Mouse (Mus musculus): ENCODE measurements at regions not wholly inside any gene's neighbourhood (a gene's known extent, or its start where the extent isn't known, plus 50 kb on each side); places are given as distances from the start of the nearest gene placed in this dataset.

- no peaks in the 10 kb centered on the region for H3K79me2 ChIP-seq (ENCODE audit: control insufficient read depth, insufficient read depth, low read length, poor library complexity)
- no peak overlapping the region for H3K27ac ChIP-seq (ENCODE audit: control insufficient read depth, low read depth, low read length)
- no peaks in the 10 kb centered on the region for H3K9me3 ChIP-seq (replicated peaks; ENCODE audit: insufficient read depth, low read length)
- no peak for DNase-seq (ENCODE audit: low read depth, low spot score)
- no peak overlapping the region for H3K9ac ChIP-seq (ENCODE audit: control insufficient read depth, low read depth, low read length, poor library complexity, severe bottlenecking)
- H3K4me3 ChIP-seq (ENCODE audit: control insufficient read depth in 1 of 2, insufficient read depth in 1 of 2, low read depth in 2 of 2, low read length in 2 of 2), result no peak overlapping the region
- no peaks in the 10 kb centered on the region for H3K36me3 ChIP-seq (ENCODE audit: control insufficient read depth in 1 of 2, insufficient read depth in 2 of 2, low read length in 2 of 2)
- H3K4me1 ChIP-seq (ENCODE audit: control insufficient read depth in 1 of 2, insufficient read depth in 2 of 2, low read length in 2 of 2), result no peaks in the 10 kb centered on the region
- no peaks in the 10 kb centered on the region; a peak in 2 of 4 replicates for H3K27me3 ChIP-seq (ENCODE audit: control insufficient read depth in 1 of 2, insufficient read depth in 2 of 2, low read length in 2 of 2)
- TF ChIP-seq ZNF384 (IDR thresholded peaks at IDR 0.05; ENCODE audit: low read depth, low read length) (no peak), NRF1 (IDR thresholded peaks at IDR 0.05; ENCODE audit: insufficient read depth, low read depth, low read length, poor library complexity, severe bottlenecking) (no peak), NELFE (IDR thresholded peaks at IDR 0.05; ENCODE audit: low read depth, low read length) (no peak), MXI1 (IDR thresholded peaks at IDR 0.05; ENCODE audit: low read depth, low read length) (no peak), CTCF (IDR thresholded peaks at IDR 0.05 in 2 of 3, conservative IDR thresholded peaks at IDR 0.05 in 1 of 3; ENCODE audit: control insufficient read depth in 1 of 3, insufficient read depth in 1 of 3, low read depth in 2 of 3, low read length in 3 of 3, poor library complexity in 1 of 3, severe bottlenecking in 1 of 3) (no peak), RAD21 (IDR thresholded peaks at IDR 0.05; ENCODE audit: low read depth, low read length) (no peak), SMC3 (IDR thresholded peaks at IDR 0.05; ENCODE audit: low read depth, low read length) (no peak), USF1 (IDR thresholded peaks at IDR 0.05; ENCODE audit: low read depth, low read length) (no peak), CHD1 (IDR thresholded peaks at IDR 0.05; ENCODE audit: low read depth, low read length) (no peak), MAFK (IDR thresholded peaks at IDR 0.05; ENCODE audit: borderline replicate concordance, low read depth, low read length) (no peak), ETS1 (IDR thresholded peaks at IDR 0.05; ENCODE audit: low read depth, low read length) (no peak), GATA1 (IDR thresholded peaks at IDR 0.05; ENCODE audit: low read depth, low read length) (no peak), CHD2 (IDR thresholded peaks at IDR 0.05; ENCODE audit: low read length) (no peak), MYB (IDR thresholded peaks at IDR 0.05; ENCODE audit: low read depth, low read length) (no peak), ZKSCAN1 (IDR thresholded peaks at IDR 0.05; ENCODE audit: low read depth, low read length) (no peak), KAT2A (conservative IDR thresholded peaks at IDR 0.05; ENCODE audit: low read depth, low read length) (no peak)
Measured at GRCm38 (mm10) chr2:115520413-115521139, 60.9 kb upstream of the BC052040 start.

DNA sequence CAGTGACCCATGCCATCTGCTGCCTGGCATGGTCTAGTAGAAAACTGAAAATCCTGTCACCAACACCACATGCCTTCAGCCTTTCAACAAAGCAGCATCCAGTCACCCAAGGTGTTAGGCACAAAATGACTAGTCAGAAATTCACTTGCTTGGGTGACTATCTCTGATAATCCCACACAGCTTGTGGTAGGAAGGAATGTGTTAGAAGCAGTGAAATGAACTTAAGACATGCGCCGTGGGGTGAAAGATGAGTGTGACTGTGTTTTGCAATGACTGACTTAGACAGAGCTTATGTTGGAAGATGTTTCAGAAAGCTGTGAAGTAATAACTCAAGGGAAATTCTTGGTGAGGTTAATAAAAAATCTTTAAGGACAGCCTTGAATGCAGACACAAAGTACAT lies 51.6 kb upstream of the BC052040 start:
- Histone ChIP-seq H3K4me3 (ENCODE audit: control insufficient read depth in 1 of 2, insufficient read depth in 1 of 2, low read depth in 2 of 2, low read length in 2 of 2) (no peak overlapping the region), H3K9me3 (replicated peaks; ENCODE audit: insufficient read depth, low read length) (no peaks in the 10 kb centered on the region), H3K9ac (ENCODE audit: control insufficient read depth, low read depth, low read length, poor library complexity, severe bottlenecking) (no peak overlapping the region), H3K4me1 (ENCODE audit: control insufficient read depth in 1 of 2, insufficient read depth in 2 of 2, low read length in 2 of 2) (no peaks in the 10 kb centered on the region), H3K36me3 (ENCODE audit: control insufficient read depth in 1 of 2, insufficient read depth in 2 of 2, low read length in 2 of 2) (no peaks in the 10 kb centered on the region), H3K27me3 (ENCODE audit: control insufficient read depth in 1 of 2, insufficient read depth in 2 of 2, low read length in 2 of 2) (peaks cover 0 to 2% of the 10 kb centered on the region in 2 experiments; a peak in 2 of 4 replicates), H3K79me2 (ENCODE audit: control insufficient read depth, insufficient read depth, low read length, poor library complexity) (no peaks in the 10 kb centered on the region), H3K27ac (ENCODE audit: control insufficient read depth, low read depth, low read length) (no peak overlapping the region)
- no peak for DNase-seq (ENCODE audit: low read depth, low spot score)
- TF ChIP-seq RCOR1 (IDR thresholded peaks at IDR 0.05; ENCODE audit: low read depth, low read length) (no peak), MYC (IDR thresholded peaks at IDR 0.05; ENCODE audit: low read depth, low read length) (no peak), POLR2AphosphoS5 (IDR thresholded peaks at IDR 0.05; ENCODE audit: borderline replicate concordance, low read depth, low read length) (no peak), NRF1 (IDR thresholded peaks at IDR 0.05; ENCODE audit: insufficient read depth, low read depth, low read length, poor library complexity, severe bottlenecking) (no peak), ZNF384 (IDR thresholded peaks at IDR 0.05; ENCODE audit: low read depth, low read length) (no peak), POLR2AphosphoS2 (IDR thresholded peaks at IDR 0.05; ENCODE audit: low read length) (no peak), TCF12 (IDR thresholded peaks at IDR 0.05; ENCODE audit: low read depth, low read length) (no peak), ETS1 (IDR thresholded peaks at IDR 0.05; ENCODE audit: low read depth, low read length) (no peak), TBP (IDR thresholded peaks at IDR 0.05; ENCODE audit: low read depth, low read length) (no peak), GABPA (IDR thresholded peaks at IDR 0.05; ENCODE audit: low read depth, low read length) (no peak)

Data from MEL (cell line).